Mouse (Mus musculus) cortical plate, adult 2 months (tissue): ENCODE data around the gene Adamts20.

Experiments used
- CTCF ChIP-seq: fragments of 200-500 bp; IDR thresholded peaks from 2 replicates; pipeline ENCODE4 v1.5.1; 2011; ENCODE audit warnings: mild to moderate bottlenecking, control low read depth, low read length; ENCODE audit not compliant: insufficient read depth; ENCODE audit errors: extremely low read depth
- POLR2A ChIP-seq: fragments of 200-500 bp; IDR thresholded peaks from 2 replicates; pipeline ENCODE4 v1.6.1; 2011; ENCODE audit warnings: mild to moderate bottlenecking, low read length, control low read depth; ENCODE audit not compliant: insufficient read depth; ENCODE audit errors: extremely low read depth

GRCm38 (mm10) chr15:94480248-94480647 lies 15.0 kb upstream of the Adamts20 start:
- TF ChIP-seq CTCF (no peak), POLR2A (no peak)
